Mouse (Mus musculus) lung, embryonic 14.5 days (tissue): ENCODE measurements around the gene Ggt6. TPM values are rescaled to one million over a fixed set of nuclear protein-coding genes. Genes with fewer than 3 reads are reported as not detected.

Source experiments
- ATAC-seq: fragments of 200-750 bp; cut with Nextera tagmentation; 2 replicates; pipeline ENCODE4 v1.8.0; 2017; ENCODE audit warnings: mild to moderate bottlenecking, moderate TSS enrichment, moderate library complexity; ENCODE audit not compliant: insufficient read depth
- DNase-seq: peaks from one replicate; pipeline ENCODE4 v3.0.0-alpha.2; 2015
- H3K27ac ChIP-seq: fragments of 300-500 bp; sonication (generic); 2 replicates; pipeline ENCODE4 v1.5.1; 2014; ENCODE audit warnings: low read depth, mild to moderate bottlenecking, moderate library complexity
- H3K27me3 ChIP-seq: fragments of 300-500 bp; sonication (generic); 2 replicates; pipeline ENCODE4 v1.6.1; 2014; ENCODE audit warnings: low read length, control low read depth; ENCODE audit not compliant: insufficient read depth
- H3K36me3 ChIP-seq: fragments of 300-500 bp; sonication (generic); 2 replicates; pipeline ENCODE4 v1.6.1; 2014; ENCODE audit warnings: control low read depth; ENCODE audit not compliant: insufficient read depth
- H3K4me1 ChIP-seq: fragments of 300-500 bp; sonication (generic); 2 replicates; pipeline ENCODE4 v1.6.1; 2014; ENCODE audit warnings: antibody characterized with exemption, control low read depth; ENCODE audit not compliant: insufficient read depth
- H3K4me2 ChIP-seq: fragments of 300-500 bp; sonication (generic); 2 replicates; pipeline ENCODE4 v1.6.1; 2014; ENCODE audit warnings: mild to moderate bottlenecking
- H3K4me3 ChIP-seq: fragments of 300-500 bp; sonication (generic); 2 replicates; pipeline ENCODE4 v1.5.1; 2014; ENCODE audit warnings: low read depth, low read length
- H3K9ac ChIP-seq: fragments of 300-500 bp; sonication (generic); 2 replicates; pipeline ENCODE4 v1.6.1; 2014
- H3K9me3 ChIP-seq: fragments of 300-500 bp; sonication (generic); 2 replicates; pipeline ENCODE4 v1.6.1; 2016; ENCODE audit warnings: low read depth, low read length, control low read depth
- CTCF ChIP-seq: IDR thresholded peaks from 2 replicates; pipeline ENCODE4 v1.5.1; 2016; ENCODE audit warnings: antibody characterized with exemption, low read depth
- WGBS: fragments of 180-500 bp; shearing (Covaris S2); extraction: QIAGEN DNeasy Blood & Tissue Kit; methylation state at CpG from one replicate; pipeline ENCODE4 v1.1.7; 2014; 5-methylcytosine and 5-hydroxymethylcytosine counted together
- polyA plus RNA-seq: library from polyadenylated mRNA; unstranded; fragments of >200 nt; fragmentation: Nextera tagmentation; extraction: Ambion mirVana; gene quantifications from 2 replicates; pipeline ENCODE4 v1.2.1, GENCODE M21; 2014

The Ggt6 gene
- polyA plus RNA-seq, 1 experiment from 2014 or later = not detected

GRCm38 (mm10) chr11:72395652-72396051 is 39.7 kb upstream of the Ggt6 start:
- no peak overlapping the region for H3K4me3 ChIP-seq
- WGBS = 36% methylated on average over 6 of the region's 6 CpGs
- TF ChIP-seq CTCF = no peak
- H3K4me1 ChIP-seq = peaks cover 45% of the 10 kb centered on the region
- no peak for ATAC-seq
- peak overlapping the region; percentile 87 for H3K27ac ChIP-seq
- H3K36me3 ChIP-seq = peaks cover 91% of the 10 kb centered on the region
- H3K9ac ChIP-seq = no peak overlapping the region
- no peak overlapping the region; the same call in 1 of the 2 replicates for H3K4me2 ChIP-seq
- H3K27me3 ChIP-seq = no peaks in the 10 kb centered on the region
- H3K9me3 ChIP-seq = no peaks in the 10 kb centered on the region
- DNase-seq = peak; percentile 36

GRCm38 (mm10) chr11:72396621-72397020 is 38.7 kb upstream of the Ggt6 start:
- ATAC-seq = peak; percentile 82
- TF ChIP-seq CTCF = no peak
- H3K4me3 ChIP-seq = no peak overlapping the region
- peak; percentile 87 for DNase-seq
- H3K4me2 ChIP-seq = peak overlapping the region; percentile 40
- no peaks in the 10 kb centered on the region for H3K27me3 ChIP-seq
- H3K9me3 ChIP-seq = no peaks in the 10 kb centered on the region
- H3K4me1 ChIP-seq = peaks cover 45% of the 10 kb centered on the region
- WGBS = 35% methylated on average over 7 of the region's 7 CpGs
- H3K9ac ChIP-seq = no peak overlapping the region
- H3K27ac ChIP-seq = peak overlapping the region; percentile 87
- H3K36me3 ChIP-seq = peaks cover 90% of the 10 kb centered on the region

GRCm38 (mm10) chr11:72397072-72397471 is 38.3 kb upstream of the Ggt6 start:
- H3K36me3 ChIP-seq = peaks cover 89% of the 10 kb centered on the region
- WGBS = 24% methylated on average over 10 of the region's 10 CpGs
- no peak overlapping the region for H3K4me3 ChIP-seq
- peaks cover 45% of the 10 kb centered on the region for H3K4me1 ChIP-seq
- no peaks in the 10 kb centered on the region for H3K27me3 ChIP-seq
- no peak for TF ChIP-seq CTCF
- ATAC-seq (peak; percentile 79), DNase-seq (peak; percentile 98)
- no peak overlapping the region for H3K9ac ChIP-seq
- peak overlapping the region; percentile 40 for H3K4me2 ChIP-seq
- H3K9me3 ChIP-seq = no peaks in the 10 kb centered on the region
- H3K27ac ChIP-seq = peak overlapping the region; percentile 92

- no peak for DNase-seq
- Histone ChIP-seq H3K4me2 (peak overlapping the region; percentile 18; the same call in 1 of the 2 replicates), H3K27ac (peak overlapping the region; percentile 92), H3K27me3 (no peaks in the 10 kb centered on the region), H3K9me3 (no peaks in the 10 kb centered on the region), H3K4me1 (peaks cover 48% of the 10 kb centered on the region), H3K4me3 (no peak overlapping the region), H3K9ac (no peak overlapping the region), H3K36me3 (peaks cover 91% of the 10 kb centered on the region)
- TF ChIP-seq CTCF = no peak
- 56% methylated on average over 8 of the region's 8 CpGs for WGBS
- ATAC-seq = no peak
These were observed 37.4 kb upstream of the Ggt6 start for GRCm38 (mm10) chr11:72397811-72398525.

- peak overlapping the region; percentile 87 for H3K27ac ChIP-seq
- H3K27me3 ChIP-seq = no peaks in the 10 kb centered on the region
- no peak for TF ChIP-seq CTCF
- no peak overlapping the region for H3K4me3 ChIP-seq
- H3K36me3 ChIP-seq = peaks cover 78% of the 10 kb centered on the region
- WGBS = 68% methylated on average over 12 of the region's 12 CpGs
- peaks cover 45% of the 10 kb centered on the region for H3K4me1 ChIP-seq
- no peaks in the 10 kb centered on the region for H3K9me3 ChIP-seq
- peak overlapping the region; percentile 15; the same call in 1 of the 2 replicates for H3K4me2 ChIP-seq
- DNase-seq (no peak), ATAC-seq (no peak)
- H3K9ac ChIP-seq = no peak overlapping the region
These were observed 34.3 kb upstream of the Ggt6 start for GRCm38 (mm10) chr11:72401068-72401467.

GRCm38 (mm10) chr11:72402017-72402416 is 33.3 kb upstream of the Ggt6 start:
- H3K9me3 ChIP-seq = no peaks in the 10 kb centered on the region
- peaks cover 75% of the 10 kb centered on the region for H3K36me3 ChIP-seq
- peaks cover 47% of the 10 kb centered on the region for H3K4me1 ChIP-seq
- no peak overlapping the region for H3K9ac ChIP-seq
- WGBS = 67% methylated on average over 5 of the region's 5 CpGs
- H3K27me3 ChIP-seq = no peaks in the 10 kb centered on the region
- no peak for TF ChIP-seq CTCF
- H3K27ac ChIP-seq = peak overlapping the region; percentile 87
- H3K4me3 ChIP-seq = no peak overlapping the region
- ATAC-seq = no peak
- H3K4me2 ChIP-seq = peak overlapping the region; percentile 15; the same call in 1 of the 2 replicates
- DNase-seq = peak; percentile 39

- H3K4me3 ChIP-seq = no peak overlapping the region
- peak overlapping the region; percentile 87 for H3K27ac ChIP-seq
- H3K36me3 ChIP-seq = peaks cover 67% of the 10 kb centered on the region
- no peak for ATAC-seq
- 0 out of 2 replicates have a peak overlapping the region, but pooled peaks have one; percentile 10 for H3K4me2 ChIP-seq
- H3K9me3 ChIP-seq = no peaks in the 10 kb centered on the region
- peaks cover 49% of the 10 kb centered on the region for H3K4me1 ChIP-seq
- H3K27me3 ChIP-seq = no peaks in the 10 kb centered on the region
- H3K9ac ChIP-seq = no peak overlapping the region
- DNase-seq = no peak
- TF ChIP-seq CTCF = no peak
- 89% methylated on average over 12 of the region's 12 CpGs for WGBS
These were observed 32.4 kb upstream of the Ggt6 start for GRCm38 (mm10) chr11:72402969-72403368.
